Mouse (Mus musculus) myocyte (in vitro differentiated cells): ENCODE data around the gene Pex16.

Experiments
- CEBPB ChIP-seq: IDR thresholded peaks from 2 replicates; pipeline ENCODE4 v1.6.1; 2011; ENCODE audit warnings: mild to moderate bottlenecking, moderate library complexity; ENCODE audit not compliant: poor library complexity, insufficient read depth, severe bottlenecking
- E2F4 ChIP-seq: IDR thresholded peaks from one replicate; pipeline ENCODE4 v1.6.1; 2011; ENCODE audit warnings: mild to moderate bottlenecking, control low read depth, moderate library complexity; ENCODE audit not compliant: insufficient read depth
- MAX ChIP-seq: IDR thresholded peaks from one replicate; pipeline ENCODE4 v1.6.1; 2011; ENCODE audit warnings: low read depth, mild to moderate bottlenecking, control low read depth
- MYOD1 ChIP-seq, 3 experiments: IDR thresholded peaks; one replicate each; pipeline ENCODE4 v1.6.1; 2011; ENCODE audit warnings: control low read depth in 2 of 3, low read depth in 2 of 3, mild to moderate bottlenecking in 2 of 3, moderate library complexity in 1 of 3; ENCODE audit not compliant: insufficient read length in 2 of 3, control insufficient read depth in 1 of 3
- MYOG ChIP-seq, 3 experiments: IDR thresholded peaks; one replicate each; pipeline ENCODE4 v1.6.1; 2011; ENCODE audit warnings: control low read depth in 2 of 3, low read depth in 2 of 3, mild to moderate bottlenecking in 2 of 3; ENCODE audit not compliant: insufficient read length in 2 of 3, control insufficient read depth in 1 of 3, insufficient read depth in 1 of 3
- POLR2A ChIP-seq: IDR thresholded peaks from one replicate; pipeline ENCODE4 v1.6.1; 2011; ENCODE audit warnings: low read depth, mild to moderate bottlenecking, control low read depth, moderate library complexity; ENCODE audit not compliant: insufficient read length
- POLR2AphosphoS2 ChIP-seq: IDR thresholded peaks from one replicate; pipeline ENCODE4 v1.6.1; 2011; ENCODE audit warnings: low read depth, control low read depth; ENCODE audit not compliant: insufficient read length
- REST ChIP-seq: IDR thresholded peaks from one replicate; pipeline ENCODE4 v1.6.1; 2011; ENCODE audit warnings: mild to moderate bottlenecking, control low read depth, moderate library complexity; ENCODE audit not compliant: insufficient read depth, insufficient read length
- SRF ChIP-seq: IDR thresholded peaks from one replicate; pipeline ENCODE4 v1.6.1; 2011; ENCODE audit warnings: low read depth; ENCODE audit not compliant: control insufficient read depth, insufficient read length
- TCF12 ChIP-seq: IDR thresholded peaks from one replicate; pipeline ENCODE4 v1.6.1; 2011; ENCODE audit warnings: mild to moderate bottlenecking, control low read depth; ENCODE audit not compliant: poor library complexity, insufficient read depth, severe bottlenecking
- TCF3 ChIP-seq: IDR thresholded peaks from one replicate; pipeline ENCODE4 v1.6.1; 2011; ENCODE audit warnings: low read depth, control low read depth; ENCODE audit not compliant: insufficient read length
- USF1 ChIP-seq: IDR thresholded peaks from one replicate; pipeline ENCODE4 v1.6.1; 2011; ENCODE audit warnings: low read depth, mild to moderate bottlenecking, control low read depth, moderate library complexity

DNA sequence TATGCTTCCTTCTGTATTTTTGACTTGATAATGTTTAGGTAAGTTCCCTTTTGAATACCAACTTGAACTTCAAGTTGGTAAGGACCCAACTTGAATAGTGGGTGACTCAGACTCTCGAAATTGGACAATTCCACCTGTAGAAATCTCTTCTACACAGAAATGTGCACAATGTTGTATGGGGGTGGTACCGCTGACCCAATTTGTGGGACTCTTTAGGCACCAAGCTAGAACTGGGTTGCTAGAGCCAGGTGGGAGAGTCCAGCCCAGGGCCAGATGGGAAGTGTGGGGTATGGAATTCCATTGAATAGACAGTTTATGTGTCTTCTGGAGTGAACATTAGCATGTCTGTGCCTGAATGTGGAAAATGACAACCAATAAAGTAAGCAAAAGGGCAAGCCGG, 21.1 kb downstream of the Pex16 start:
- TF ChIP-seq POLR2A (no peak), USF1 (no peak), TCF12 (no peak), CEBPB (no peak), MYOD1 (IDR thresholded peaks at IDR 0.05; ENCODE audit: control insufficient read depth in 1 of 3, insufficient read length in 2 of 3, low read depth in 2 of 3) (no peak), POLR2AphosphoS2 (no peak), REST (no peak), MAX (no peak), MYOG (IDR thresholded peaks at IDR 0.05; ENCODE audit: control insufficient read depth in 1 of 3, insufficient read depth in 1 of 3, insufficient read length in 2 of 3, low read depth in 2 of 3) (no peak), E2F4 (no peak), TCF3 (no peak), SRF (no peak)
